Mouse (Mus musculus) kidney, postnatal 0 days (tissue): ENCODE data around the gene Tnrc6b. TPM values are rescaled to one million over a fixed set of nuclear protein-coding genes. Genes with fewer than 3 reads are reported as not detected.

Source experiments
- ATAC-seq: fragments of 200-750 bp; cut with Nextera tagmentation; replicated peaks from 2 replicates; pipeline ENCODE4 v1.8.0; 2017; ENCODE audit warnings: low read depth, moderate number of reproducible peaks, moderate TSS enrichment, moderate library complexity; ENCODE audit not compliant: low FRiP score
- DNase-seq: peaks from one replicate; pipeline ENCODE4 v3.0.0-alpha.2; 2016; ENCODE audit warnings: low spot score
- H3K27ac ChIP-seq: fragments of 300-500 bp; sonication (generic); 2 replicates; pipeline ENCODE4 v1.5.1; 2014; ENCODE audit warnings: mild to moderate bottlenecking
- H3K27me3 ChIP-seq: fragments of 300-500 bp; sonication (generic); 2 replicates; pipeline ENCODE4 v1.6.1; 2014; ENCODE audit warnings: low read length, mixed read lengths; ENCODE audit not compliant: insufficient read depth
- H3K36me3 ChIP-seq: fragments of 300-500 bp; sonication (generic); 2 replicates; pipeline ENCODE4 v1.6.1; 2014; ENCODE audit warnings: low read length, mixed read lengths; ENCODE audit not compliant: insufficient read depth
- H3K4me1 ChIP-seq: fragments of 300-500 bp; sonication (generic); replicated peaks from 2 replicates; pipeline ENCODE4 v1.6.1; 2014; ENCODE audit warnings: antibody characterized with exemption, low read length, mixed read lengths; ENCODE audit not compliant: insufficient read depth
- H3K4me2 ChIP-seq: fragments of 300-500 bp; sonication (generic); 2 replicates; pipeline ENCODE4 v1.6.1; 2014; ENCODE audit warnings: mild to moderate bottlenecking, low read length, moderate library complexity, mixed read lengths
- H3K4me3 ChIP-seq: fragments of 300-500 bp; sonication (generic); replicated peaks from 2 replicates; pipeline ENCODE4 v1.5.1; 2014; ENCODE audit warnings: low read depth, low read length
- H3K9ac ChIP-seq: fragments of 300-500 bp; sonication (generic); 2 replicates; pipeline ENCODE4 v1.6.1; 2014; ENCODE audit warnings: low read depth, low read length
- H3K9me3 ChIP-seq: fragments of 300-500 bp; sonication (generic); replicated peaks from 2 replicates; pipeline ENCODE4 v1.6.1; 2016; ENCODE audit warnings: low read length, inconsistent platforms, mixed read lengths
- CTCF ChIP-seq: IDR thresholded peaks from 2 replicates; pipeline ENCODE4 v1.5.1; 2016; ENCODE audit warnings: antibody characterized with exemption, low read depth, mild to moderate bottlenecking, moderate library complexity
- WGBS: fragments of 180-500 bp; shearing (Covaris S2); extraction: QIAGEN DNeasy Blood & Tissue Kit; methylation state at CpG from one replicate; pipeline ENCODE4 v1.1.7; 2014; 5-methylcytosine and 5-hydroxymethylcytosine counted together
- polyA plus RNA-seq: library from polyadenylated mRNA; unstranded; fragments of >200 nt; fragmentation: Nextera tagmentation; extraction: Ambion mirVana; gene quantifications from 2 replicates; pipeline ENCODE4 v1.2.1, GENCODE M21; 2015

Gene Tnrc6b
- polyA plus RNA-seq, 1 experiment from 2014 or later: 11.2 TPM

GRCm38 (mm10) chr15:80949431-80949830, 238.3 kb downstream of the Tnrc6b start:
- H3K4me3 ChIP-seq: peak overlapping the region; percentile 79
- DNase-seq (no peak), ATAC-seq (no peak)
- H3K9me3 ChIP-seq: no peaks in the 10 kb centered on the region
- peak overlapping the region; percentile 70; the same call in 1 of the 2 replicates for H3K9ac ChIP-seq
- peaks cover 19% of the 10 kb centered on the region for H3K36me3 ChIP-seq
- H3K4me1 ChIP-seq: peaks cover 4% of the 10 kb centered on the region; the same call in 1 of the 2 replicates
- H3K27ac ChIP-seq: no peak overlapping the region
- WGBS: 54% methylated on average over 4 of the region's 4 CpGs
- H3K27me3 ChIP-seq: no peaks in the 10 kb centered on the region
- peak overlapping the region; percentile 75 for H3K4me2 ChIP-seq
- TF ChIP-seq CTCF: no peak

GRCm38 (mm10) chr15:80950055-80950454, 238.9 kb downstream of the Tnrc6b start:
- TF ChIP-seq CTCF: no peak
- DNase-seq (no peak), ATAC-seq (no peak)
- no peaks in the 10 kb centered on the region for H3K9me3 ChIP-seq
- peaks cover 25% of the 10 kb centered on the region for H3K36me3 ChIP-seq
- peaks cover 4% of the 10 kb centered on the region; the same call in 1 of the 2 replicates for H3K4me1 ChIP-seq
- H3K4me2 ChIP-seq: no peak overlapping the region
- H3K4me3 ChIP-seq: no peak overlapping the region
- H3K27me3 ChIP-seq: no peaks in the 10 kb centered on the region
- no peak overlapping the region for H3K27ac ChIP-seq
- 87% methylated on average over 7 of the region's 7 CpGs for WGBS
- 0 out of 2 replicates have a peak overlapping the region, but pooled peaks have one; percentile 3 for H3K9ac ChIP-seq

GRCm38 (mm10) chr15:80953971-80954370, 242.9 kb downstream of the Tnrc6b start:
- Histone ChIP-seq H3K4me1 (peaks cover 4% of the 10 kb centered on the region; the same call in 1 of the 2 replicates), H3K9me3 (no peaks in the 10 kb centered on the region), H3K27me3 (no peaks in the 10 kb centered on the region), H3K4me3 (no peak overlapping the region), H3K4me2 (no peak overlapping the region), H3K36me3 (peaks cover 49% of the 10 kb centered on the region), H3K9ac (no peak overlapping the region), H3K27ac (no peak overlapping the region)
- 86% methylated on average over 9 of the region's 9 CpGs for WGBS
- DNase-seq (no peak), ATAC-seq (no peak)
- no peak for TF ChIP-seq CTCF

GRCm38 (mm10) chr15:80954861-80955260, 243.7 kb downstream of the Tnrc6b start:
- no peaks in the 10 kb centered on the region for H3K4me1 ChIP-seq
- H3K4me2 ChIP-seq: no peak overlapping the region
- H3K9me3 ChIP-seq: no peaks in the 10 kb centered on the region
- H3K36me3 ChIP-seq: peaks cover 58% of the 10 kb centered on the region
- TF ChIP-seq CTCF: no peak
- H3K4me3 ChIP-seq: no peak overlapping the region
- H3K27ac ChIP-seq: no peak overlapping the region
- H3K9ac ChIP-seq: no peak overlapping the region
- DNase-seq (no peak), ATAC-seq (no peak)
- WGBS: 90% methylated on average over 3 of the region's 3 CpGs
- H3K27me3 ChIP-seq: no peaks in the 10 kb centered on the region

- Histone ChIP-seq H3K36me3 (peaks cover 66% of the 10 kb centered on the region), H3K4me1 (no peaks in the 10 kb centered on the region), H3K9ac (no peak overlapping the region), H3K9me3 (no peaks in the 10 kb centered on the region), H3K27ac (no peak overlapping the region), H3K4me2 (no peak overlapping the region), H3K4me3 (no peak overlapping the region), H3K27me3 (no peaks in the 10 kb centered on the region)
- ATAC-seq (no peak), DNase-seq (no peak)
- TF ChIP-seq CTCF: no peak
- 93% methylated on average over 12 of the region's 12 CpGs for WGBS
Observed at GRCm38 (mm10) chr15:80955836-80956438, 244.8 kb downstream of the Tnrc6b start.

GRCm38 (mm10) chr15:80969371-80969770, 258.3 kb downstream of the Tnrc6b start:
- H3K36me3 ChIP-seq: peaks cover 36% of the 10 kb centered on the region
- WGBS: 87% methylated on average over 1 of the region's 1 CpGs
- H3K4me2 ChIP-seq: no peak overlapping the region

More at GRCm38 (mm10) chr15:80969371-80969770, 258.3 kb downstream of the Tnrc6b start:
- no peak overlapping the region for H3K9ac ChIP-seq
- H3K4me3 ChIP-seq: no peak overlapping the region
- H3K27me3 ChIP-seq: no peaks in the 10 kb centered on the region
- H3K9me3 ChIP-seq: no peaks in the 10 kb centered on the region
- no peaks in the 10 kb centered on the region for H3K4me1 ChIP-seq
- ATAC-seq (no peak), DNase-seq (no peak)
- no peak overlapping the region for H3K27ac ChIP-seq
- TF ChIP-seq CTCF: no peak
